Mouse (Mus musculus) limb, embryonic 15.5 days (tissue): Measurements from ENCODE around the gene Cwc22. TPM values are rescaled to one million over a fixed set of nuclear protein-coding genes. Genes with fewer than 3 reads are reported as not detected.

Source experiments
- ATAC-seq: fragments of 200-750 bp; cut with Nextera tagmentation; 2 replicates; pipeline ENCODE4 v1.8.0; 2017; ENCODE audit warnings: low read depth, moderate TSS enrichment; ENCODE audit not compliant: insufficient number of reproducible peaks, low FRiP score, low TSS enrichment
- H3K27ac ChIP-seq: fragments of 300-500 bp; sonication (generic); 2 replicates; pipeline ENCODE4 v1.5.1; 2015; ENCODE audit warnings: moderate library complexity, mild to moderate bottlenecking, inconsistent platforms
- H3K27me3 ChIP-seq: fragments of 300-500 bp; sonication (generic); 2 replicates; pipeline ENCODE4 v1.6.1; 2015; ENCODE audit warnings: inconsistent platforms
- H3K36me3 ChIP-seq: fragments of 300-500 bp; sonication (generic); 2 replicates; pipeline ENCODE4 v1.6.1; 2015; ENCODE audit warnings: inconsistent platforms
- H3K4me1 ChIP-seq: fragments of 300-500 bp; sonication (generic); 2 replicates; pipeline ENCODE4 v1.6.1; 2015; ENCODE audit warnings: inconsistent platforms
- H3K4me2 ChIP-seq: fragments of 300-500 bp; sonication (generic); 2 replicates; pipeline ENCODE4 v1.6.1; 2015; ENCODE audit warnings: mild to moderate bottlenecking, inconsistent platforms
- H3K4me3 ChIP-seq: fragments of 300-500 bp; sonication (generic); 2 replicates; pipeline ENCODE4 v1.5.1; 2015; ENCODE audit warnings: mild to moderate bottlenecking, inconsistent platforms
- H3K9ac ChIP-seq: fragments of 300-500 bp; sonication (generic); 2 replicates; pipeline ENCODE4 v1.6.1; 2015; ENCODE audit warnings: inconsistent platforms
- H3K9me3 ChIP-seq: fragments of 300-500 bp; sonication (generic); 2 replicates; pipeline ENCODE4 v1.6.1; 2016; ENCODE audit warnings: inconsistent platforms
- WGBS: fragments of 180-500 bp; shearing (Covaris S2); methylation state at CpG from one replicate; pipeline ENCODE4 v1.1.7; 2015; 5-methylcytosine and 5-hydroxymethylcytosine counted together
- polyA plus RNA-seq: library from polyadenylated mRNA; unstranded; fragments of >200 nt; fragmentation: Nextera tagmentation; extraction: Ambion mirVana; gene quantifications from 2 replicates; pipeline ENCODE4 v1.2.1, GENCODE M21; 2015

The Cwc22 gene
- polyA plus RNA-seq: 30.9 and 31.5 TPM in 2 replicates

GRCm38 (mm10) chr2:77945596-77946485 is at the start of gene Cwc22:
Gene Cwc22 (minus strand): TSS chr2:77946375.
- Histone ChIP-seq H3K36me3 (no peaks in the 10 kb centered on the region), H3K9me3 (no peaks in the 10 kb centered on the region), H3K4me1 (peaks cover 11% of the 10 kb centered on the region), H3K9ac (peak within 1 kb of the TSS; percentile 89), H3K4me2 (peak within 1 kb of the TSS; percentile 68), H3K4me3 (peak within 1 kb of the TSS; percentile 83), H3K27ac (peak within 1 kb of the TSS; percentile 84), H3K27me3 (no peaks in the 10 kb centered on the region)
- ATAC-seq: peak; percentile 80
- under 1% methylated on average over 55 of the region's 55 CpGs for WGBS

GRCm38 (mm10) chr2:77993727-77994401 is 47.7 kb upstream of the Cwc22 start:
- Histone ChIP-seq H3K4me1 (no peaks in the 10 kb centered on the region), H3K27me3 (no peaks in the 10 kb centered on the region), H3K27ac (no peak overlapping the region), H3K4me2 (no peak overlapping the region), H3K9me3 (no peaks in the 10 kb centered on the region), H3K4me3 (no peak overlapping the region), H3K36me3 (no peaks in the 10 kb centered on the region), H3K9ac (no peak overlapping the region)
- ATAC-seq: no peak
- WGBS: 77% methylated on average over 4 of the region's 4 CpGs

GRCm38 (mm10) chr2:77992951-77993604 is 46.9 kb upstream of the Cwc22 start:
- H3K27ac ChIP-seq: no peak overlapping the region
- H3K9ac ChIP-seq: no peak overlapping the region
- no peaks in the 10 kb centered on the region for H3K27me3 ChIP-seq
- H3K4me1 ChIP-seq: no peaks in the 10 kb centered on the region
- H3K9me3 ChIP-seq: no peaks in the 10 kb centered on the region
- no peak overlapping the region for H3K4me2 ChIP-seq
- no peak overlapping the region for H3K4me3 ChIP-seq
- WGBS: 65% methylated on average over 3 of the region's 3 CpGs
- ATAC-seq: no peak
- H3K36me3 ChIP-seq: no peaks in the 10 kb centered on the region

GRCm38 (mm10) chr2:77990820-77991219 is 44.6 kb upstream of the Cwc22 start:
- no peak overlapping the region for H3K9ac ChIP-seq
- no peak for ATAC-seq
- no peaks in the 10 kb centered on the region for H3K36me3 ChIP-seq
- H3K9me3 ChIP-seq: no peaks in the 10 kb centered on the region
- no peak overlapping the region for H3K4me2 ChIP-seq
- no peaks in the 10 kb centered on the region for H3K4me1 ChIP-seq
- no peak overlapping the region for H3K4me3 ChIP-seq
- WGBS: 57% methylated on average over 2 of the region's 2 CpGs
- no peak overlapping the region for H3K27ac ChIP-seq
- H3K27me3 ChIP-seq: no peaks in the 10 kb centered on the region

- Histone ChIP-seq H3K36me3 (no peaks in the 10 kb centered on the region), H3K9me3 (no peaks in the 10 kb centered on the region), H3K4me3 (no peak overlapping the region), H3K27me3 (no peaks in the 10 kb centered on the region), H3K27ac (no peak overlapping the region), H3K9ac (no peak overlapping the region), H3K4me1 (no peaks in the 10 kb centered on the region), H3K4me2 (no peak overlapping the region)
- ATAC-seq: no peak
Observed at GRCm38 (mm10) chr2:77990121-77990520, 43.9 kb upstream of the Cwc22 start.

GRCm38 (mm10) chr2:77989390-77989789 is 43.2 kb upstream of the Cwc22 start:
- H3K4me3 ChIP-seq: no peak overlapping the region
- no peaks in the 10 kb centered on the region for H3K4me1 ChIP-seq
- H3K4me2 ChIP-seq: no peak overlapping the region
- no peaks in the 10 kb centered on the region for H3K36me3 ChIP-seq
- no peak overlapping the region for H3K9ac ChIP-seq
- H3K27ac ChIP-seq: no peak overlapping the region
- 65% methylated on average over 1 of the region's 1 CpGs for WGBS
- ATAC-seq: no peak
- H3K9me3 ChIP-seq: no peaks in the 10 kb centered on the region
- H3K27me3 ChIP-seq: no peaks in the 10 kb centered on the region

- no peak for ATAC-seq
- WGBS: 71% methylated on average over 2 of the region's 2 CpGs
- Histone ChIP-seq H3K4me2 (no peak overlapping the region), H3K9ac (no peak overlapping the region), H3K27me3 (no peaks in the 10 kb centered on the region), H3K4me1 (no peaks in the 10 kb centered on the region), H3K27ac (no peak overlapping the region), H3K4me3 (no peak overlapping the region), H3K9me3 (no peaks in the 10 kb centered on the region), H3K36me3 (no peaks in the 10 kb centered on the region)
Observed at GRCm38 (mm10) chr2:77985991-77986730, 40.0 kb upstream of the Cwc22 start.

GRCm38 (mm10) chr2:77984209-77984608 is 38.0 kb upstream of the Cwc22 start:
- Histone ChIP-seq H3K27me3 (no peaks in the 10 kb centered on the region), H3K27ac (no peak overlapping the region), H3K4me3 (no peak overlapping the region), H3K9me3 (no peaks in the 10 kb centered on the region), H3K4me1 (no peaks in the 10 kb centered on the region), H3K9ac (no peak overlapping the region), H3K4me2 (no peak overlapping the region), H3K36me3 (no peaks in the 10 kb centered on the region)
- WGBS: 79% methylated on average over 4 of the region's 4 CpGs
- no peak for ATAC-seq

GRCm38 (mm10) chr2:77981826-77982225 is 35.7 kb upstream of the Cwc22 start:
- Histone ChIP-seq H3K4me2 (no peak overlapping the region), H3K27ac (no peak overlapping the region), H3K36me3 (no peaks in the 10 kb centered on the region), H3K4me3 (no peak overlapping the region), H3K9me3 (no peaks in the 10 kb centered on the region), H3K27me3 (no peaks in the 10 kb centered on the region), H3K4me1 (no peaks in the 10 kb centered on the region), H3K9ac (no peak overlapping the region)
- ATAC-seq: no peak
- whole genome bisulfite sequencing: 84% methylated on average over 4 of the region's 4 CpGs

- H3K9me3 ChIP-seq: no peaks in the 10 kb centered on the region
- no peak overlapping the region for H3K4me3 ChIP-seq
- H3K4me1 ChIP-seq: 0 out of 2 replicates have a peak, but pooled peaks cover 2% of the 10 kb centered on the region
- ATAC-seq: no peak
- no peaks in the 10 kb centered on the region for H3K36me3 ChIP-seq
- no peak overlapping the region for H3K27ac ChIP-seq
- no peak overlapping the region for H3K9ac ChIP-seq
- H3K27me3 ChIP-seq: no peaks in the 10 kb centered on the region
- WGBS: 84% methylated on average over 5 of the region's 5 CpGs
- H3K4me2 ChIP-seq: no peak overlapping the region
Observed at GRCm38 (mm10) chr2:77980696-77981095, 34.5 kb upstream of the Cwc22 start.

GRCm38 (mm10) chr2:77979519-77979918 is 33.3 kb upstream of the Cwc22 start:
- H3K36me3 ChIP-seq: no peaks in the 10 kb centered on the region
- H3K27me3 ChIP-seq: no peaks in the 10 kb centered on the region
- H3K9ac ChIP-seq: no peak overlapping the region
- 84% methylated on average over 2 of the region's 2 CpGs for WGBS
- H3K9me3 ChIP-seq: no peaks in the 10 kb centered on the region
- ATAC-seq: no peak
- no peak overlapping the region for H3K4me2 ChIP-seq
- no peak overlapping the region for H3K27ac ChIP-seq
- no peak overlapping the region for H3K4me3 ChIP-seq
- H3K4me1 ChIP-seq: 0 out of 2 replicates have a peak, but pooled peaks cover 2% of the 10 kb centered on the region
